ENCODE assay signal across 1 mouse cellular context in genomic region chr2:92432299-92433295, GRCm38 (mm10).
TF ChIP-seq lines count a peak whose summit lies in the region.

No protein-coding gene starts in this region.

TF ChIP-seq in CH12.LX, 34 proteins besides CTCF, POLR2A, EP300 and RAD21:
- no peak for TF ChIP-seq MAZ (IDR thresholded peaks at IDR 0.05; ENCODE audit: low read depth, low read length)
- 0 out of 2 replicates have a peak, but pooled peaks have one; percentile 10 for TF ChIP-seq CHD1 (IDR thresholded peaks at IDR 0.05; ENCODE audit: low read depth, low read length)
- TF ChIP-seq ZC3H11A (IDR thresholded peaks at IDR 0.05; ENCODE audit: low read depth, low read length): no peak
- no peak for TF ChIP-seq MAFK (IDR thresholded peaks at IDR 0.05; ENCODE audit: insufficient replicate concordance, low read length)
- TF ChIP-seq SMC3 (IDR thresholded peaks at IDR 0.05; ENCODE audit: low read depth, low read length): no peak
- TF ChIP-seq SIN3A (IDR thresholded peaks at IDR 0.05; ENCODE audit: low read length): peak; percentile 7; the same call in 1 of the 2 replicates
